Mouse (Mus musculus) midbrain, embryonic 11.5 days (tissue): ENCODE data around the gene Sgo1. TPM values are rescaled to one million over a fixed set of nuclear protein-coding genes. Genes with fewer than 3 reads are reported as not detected.

Experiments
- ATAC-seq: fragments of 200-750 bp; cut with Nextera tagmentation; 2 replicates; pipeline ENCODE4 v1.8.0; 2017; ENCODE audit warnings: moderate TSS enrichment, moderate library complexity; ENCODE audit not compliant: low FRiP score
- DNase-seq: peaks from one replicate; pipeline ENCODE4 v3.0.0; 2015; ENCODE audit warnings: low spot score; ENCODE audit errors: missing footprints
- H3K27ac ChIP-seq: fragments of 300-500 bp; sonication (generic); 2 replicates; pipeline ENCODE4 v1.5.1; 2014; ENCODE audit warnings: low read depth, low read length
- H3K27me3 ChIP-seq: fragments of 300-500 bp; sonication (generic); 2 replicates; pipeline ENCODE4 v1.6.1; 2014; ENCODE audit warnings: mild to moderate bottlenecking, low read length, moderate library complexity, mixed read lengths; ENCODE audit not compliant: control insufficient read depth, insufficient read depth
- H3K36me3 ChIP-seq: fragments of 300-500 bp; sonication (generic); 2 replicates; pipeline ENCODE4 v1.6.1; 2014; ENCODE audit warnings: mild to moderate bottlenecking, low read length, moderate library complexity, mixed read lengths; ENCODE audit not compliant: control insufficient read depth, insufficient read depth
- H3K4me1 ChIP-seq: fragments of 300-500 bp; sonication (generic); 2 replicates; pipeline ENCODE4 v1.6.1; 2014; ENCODE audit warnings: low read length; ENCODE audit not compliant: control insufficient read depth, insufficient read depth
- H3K4me2 ChIP-seq: fragments of 300-500 bp; sonication (generic); 2 replicates; pipeline ENCODE4 v1.6.1; 2014; ENCODE audit warnings: mild to moderate bottlenecking, moderate library complexity
- H3K4me3 ChIP-seq: fragments of 300-500 bp; sonication (generic); 2 replicates; pipeline ENCODE4 v1.5.1; 2014; ENCODE audit warnings: low read depth, low read length
- H3K9ac ChIP-seq: fragments of 300-500 bp; sonication (generic); 2 replicates; pipeline ENCODE4 v1.6.1; 2014; ENCODE audit warnings: low read length
- H3K9me3 ChIP-seq: fragments of 300-500 bp; sonication (generic); 2 replicates; pipeline ENCODE4 v1.6.1; 2016; ENCODE audit warnings: low read length; ENCODE audit not compliant: control insufficient read depth
- WGBS: fragments of 180-500 bp; shearing (Covaris S2); extraction: QIAGEN DNeasy Blood & Tissue Kit; methylation state at CpG from one replicate; pipeline ENCODE4 v1.1.7; 2014; 5-methylcytosine and 5-hydroxymethylcytosine counted together
- polyA plus RNA-seq: library from polyadenylated mRNA; unstranded; fragments of >200 nt; fragmentation: Nextera tagmentation; extraction: Ambion mirVana; gene quantifications from 2 replicates; pipeline ENCODE4 v1.2.1, GENCODE M21; 2014

The Sgo1 gene
- polyA plus RNA-seq, 1 experiment from 2014 or later: 52.3 TPM

GRCm38 (mm10) chr17:53656369-53656860, 32.7 kb downstream of the Sgo1 start:
- no peak for ATAC-seq
- 75% methylated on average over 6 of the region's 6 CpGs for whole genome bisulfite sequencing
- H3K4me3 ChIP-seq: no peak overlapping the region

DNA sequence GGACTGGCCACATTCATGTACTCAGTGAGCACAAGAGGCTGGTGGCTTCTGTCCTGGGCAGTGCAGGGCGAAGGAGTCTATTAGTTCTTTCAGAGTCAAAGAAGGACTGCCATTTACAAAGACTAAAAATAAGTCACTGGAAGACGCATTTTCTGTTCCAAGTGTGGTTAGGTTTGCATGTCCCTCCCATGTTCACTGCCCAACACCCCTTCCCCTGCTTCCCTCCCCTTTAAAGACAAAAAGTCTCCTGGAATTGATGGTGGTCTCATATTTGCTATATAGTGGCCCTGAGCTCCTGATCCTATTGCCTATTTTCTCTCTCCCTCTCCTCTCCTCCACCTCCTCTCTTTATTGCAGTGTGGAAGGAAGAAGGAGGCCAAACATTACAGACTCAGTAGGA, 33.2 kb downstream of the Sgo1 start:
- no peak overlapping the region for H3K4me2 ChIP-seq
- no peaks in the 10 kb centered on the region for H3K4me1 ChIP-seq
- ATAC-seq (no peak), DNase-seq (no peak)
- H3K27ac ChIP-seq: no peak overlapping the region
- 87% methylated on average over 2 of the region's 2 CpGs for WGBS
- H3K9ac ChIP-seq: no peak overlapping the region
- H3K36me3 ChIP-seq: no peaks in the 10 kb centered on the region
- no peaks in the 10 kb centered on the region for H3K27me3 ChIP-seq
- no peaks in the 10 kb centered on the region for H3K9me3 ChIP-seq
- H3K4me3 ChIP-seq: no peak overlapping the region

More at GRCm38 (mm10) chr17:53656369-53656860, 32.7 kb downstream of the Sgo1 start:
- H3K27me3 ChIP-seq: no peaks in the 10 kb centered on the region
- H3K4me2 ChIP-seq: no peak overlapping the region
- DNase-seq: no peak
- H3K9me3 ChIP-seq: no peaks in the 10 kb centered on the region
- no peaks in the 10 kb centered on the region for H3K4me1 ChIP-seq
- no peak overlapping the region for H3K27ac ChIP-seq
- no peaks in the 10 kb centered on the region for H3K36me3 ChIP-seq
- H3K9ac ChIP-seq: no peak overlapping the region

GRCm38 (mm10) chr17:53655081-53655480, 34.1 kb downstream of the Sgo1 start:
- Histone ChIP-seq H3K4me1 (no peaks in the 10 kb centered on the region), H3K27me3 (no peaks in the 10 kb centered on the region), H3K36me3 (no peaks in the 10 kb centered on the region), H3K9ac (no peak overlapping the region), H3K27ac (no peak overlapping the region), H3K9me3 (no peaks in the 10 kb centered on the region), H3K4me3 (no peak overlapping the region), H3K4me2 (no peak overlapping the region)
- ATAC-seq (no peak), DNase-seq (no peak)
- whole genome bisulfite sequencing: 94% methylated on average over 6 of the region's 6 CpGs

GRCm38 (mm10) chr17:53654596-53654995, 34.5 kb downstream of the Sgo1 start:
- ATAC-seq (no peak), DNase-seq (no peak)
- 90% methylated on average over 4 of the region's 4 CpGs for WGBS
- Histone ChIP-seq H3K36me3 (no peaks in the 10 kb centered on the region), H3K9me3 (no peaks in the 10 kb centered on the region), H3K4me3 (no peak overlapping the region), H3K27ac (no peak overlapping the region), H3K9ac (no peak overlapping the region), H3K4me2 (no peak overlapping the region), H3K27me3 (no peaks in the 10 kb centered on the region), H3K4me1 (no peaks in the 10 kb centered on the region)

DNA sequence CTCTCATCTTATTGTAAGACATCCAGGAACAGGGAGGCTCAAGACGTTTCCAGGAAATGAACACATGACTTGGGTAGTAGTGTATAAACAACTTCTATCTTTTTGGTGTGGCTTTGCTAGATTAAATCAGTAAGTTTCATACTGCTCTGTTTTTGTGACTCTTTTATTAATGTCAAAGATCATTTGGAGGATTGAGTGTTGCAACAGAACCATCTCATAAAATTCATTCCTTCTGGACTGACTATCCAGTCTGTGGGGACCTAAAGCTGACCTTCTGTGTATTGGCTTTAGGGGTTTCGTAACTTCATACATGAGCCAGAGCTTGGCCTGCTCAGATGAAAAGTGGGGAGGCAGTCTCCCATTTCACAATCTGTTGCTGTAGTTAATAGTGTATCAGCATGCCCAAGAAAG, 38.9 kb downstream of the Sgo1 start:
- H3K9ac ChIP-seq: no peak overlapping the region
- peaks cover 5% of the 10 kb centered on the region; the same call in 1 of the 2 replicates for H3K36me3 ChIP-seq
- DNase-seq: no peak
- no peak overlapping the region for H3K4me2 ChIP-seq
- WGBS: 82% methylated on average over 2 of the region's 2 CpGs
- no peak for ATAC-seq
- no peak overlapping the region for H3K4me3 ChIP-seq
- no peaks in the 10 kb centered on the region for H3K4me1 ChIP-seq
- H3K27ac ChIP-seq: no peak overlapping the region
- H3K9me3 ChIP-seq: no peaks in the 10 kb centered on the region; the same call in 1 of the 2 replicates
- no peaks in the 10 kb centered on the region for H3K27me3 ChIP-seq

- Histone ChIP-seq H3K36me3 (peaks cover 2% of the 10 kb centered on the region), H3K27me3 (no peaks in the 10 kb centered on the region), H3K4me1 (no peaks in the 10 kb centered on the region), H3K9me3 (no peaks in the 10 kb centered on the region), H3K4me3 (no peak overlapping the region), H3K4me2 (no peak overlapping the region), H3K9ac (no peak overlapping the region), H3K27ac (no peak overlapping the region)
- 90% methylated on average over 4 of the region's 4 CpGs for WGBS
- no peak for ATAC-seq
- DNase-seq: no peak
Measured at GRCm38 (mm10) chr17:53643360-53643759, 45.8 kb downstream of the Sgo1 start.

DNA sequence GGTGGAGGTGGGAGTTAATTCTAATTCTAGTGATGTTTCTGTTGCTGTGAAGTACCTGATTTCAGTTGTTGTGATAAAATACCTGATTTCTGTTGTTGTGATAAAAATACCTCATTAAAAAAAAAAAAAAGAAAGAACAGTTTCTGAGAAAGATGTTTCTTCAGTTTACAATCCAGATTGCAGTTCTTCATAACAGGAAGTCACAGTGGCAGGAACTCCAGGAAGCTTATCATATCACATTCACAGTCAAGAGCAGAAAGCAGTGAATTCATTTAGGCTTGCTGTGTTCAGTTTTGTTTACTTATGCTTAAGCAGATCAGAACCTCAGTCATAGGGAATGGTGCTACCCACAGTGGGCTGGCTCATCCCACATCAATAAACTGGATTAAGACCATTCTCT, 57.8 kb downstream of the Sgo1 start:
- H3K36me3 ChIP-seq: no peaks in the 10 kb centered on the region
- H3K4me3 ChIP-seq: no peak overlapping the region
- no peak for ATAC-seq
- H3K9ac ChIP-seq: no peak overlapping the region
- H3K4me2 ChIP-seq: no peak overlapping the region
- no peaks in the 10 kb centered on the region for H3K27me3 ChIP-seq
- H3K4me1 ChIP-seq: no peaks in the 10 kb centered on the region
- no peak overlapping the region for H3K27ac ChIP-seq
- no peak for DNase-seq
- H3K9me3 ChIP-seq: no peaks in the 10 kb centered on the region

- Histone ChIP-seq H3K27ac (no peak overlapping the region), H3K9me3 (no peaks in the 10 kb centered on the region), H3K9ac (no peak overlapping the region), H3K27me3 (no peaks in the 10 kb centered on the region), H3K4me1 (no peaks in the 10 kb centered on the region), H3K4me2 (no peak overlapping the region), H3K4me3 (no peak overlapping the region), H3K36me3 (no peaks in the 10 kb centered on the region)
- ATAC-seq (no peak), DNase-seq (no peak)
- 82% methylated on average over 5 of the region's 5 CpGs for WGBS
Measured at GRCm38 (mm10) chr17:53628131-53628530, 61.0 kb downstream of the Sgo1 start.

DNA sequence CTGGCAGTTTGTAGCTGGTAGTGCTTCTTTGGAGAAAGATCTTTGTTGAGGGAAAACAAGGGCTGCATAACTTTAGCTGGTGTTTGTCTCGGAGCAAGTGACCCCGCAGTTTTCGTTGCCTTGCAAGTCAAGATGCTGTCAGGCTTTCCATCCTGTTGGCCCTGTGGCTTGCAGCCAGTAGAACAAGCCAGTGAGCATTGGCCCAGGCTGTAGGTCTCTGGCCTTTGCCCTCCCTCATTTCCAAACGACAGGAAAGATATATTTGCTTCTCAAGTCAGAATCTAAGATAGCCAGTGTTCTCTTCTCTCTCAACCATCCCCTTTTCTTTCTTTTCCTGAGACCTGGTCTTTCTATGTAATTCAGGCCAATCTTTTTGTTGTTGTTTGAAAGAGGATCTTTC, 61.6 kb downstream of the Sgo1 start:
- 92% methylated on average over 4 of the region's 4 CpGs for WGBS
- Histone ChIP-seq H3K27ac (no peak overlapping the region), H3K4me1 (no peaks in the 10 kb centered on the region), H3K36me3 (no peaks in the 10 kb centered on the region), H3K9me3 (no peaks in the 10 kb centered on the region), H3K4me3 (no peak overlapping the region), H3K9ac (no peak overlapping the region), H3K4me2 (no peak overlapping the region), H3K27me3 (no peaks in the 10 kb centered on the region)
- ATAC-seq (no peak), DNase-seq (no peak)

GRCm38 (mm10) chr17:53626160-53626559, 63.0 kb downstream of the Sgo1 start:
- Histone ChIP-seq H3K4me3 (no peak overlapping the region), H3K36me3 (no peaks in the 10 kb centered on the region), H3K4me1 (no peaks in the 10 kb centered on the region), H3K9ac (no peak overlapping the region), H3K9me3 (no peaks in the 10 kb centered on the region), H3K4me2 (no peak overlapping the region), H3K27me3 (no peaks in the 10 kb centered on the region), H3K27ac (no peak overlapping the region)
- DNase-seq (no peak), ATAC-seq (no peak)
- WGBS: 86% methylated on average over 3 of the region's 3 CpGs
